Mouse (Mus musculus): ENCODE measurements around the gene Asb6.

Gene Asb6

GRCm38 (mm10) chr2:30795271-30795888, 34.8 kb downstream of the Asb6 start:
- no peak for DNase-seq

- peak; percentile 89 for DNase-seq
Observed at GRCm38 (mm10) chr2:30794179-30795108, 35.7 kb downstream of the Asb6 start.

GRCm38 (mm10) chr2:30792061-30792460, 38.1 kb downstream of the Asb6 start:
- no peak for DNase-seq

DNA sequence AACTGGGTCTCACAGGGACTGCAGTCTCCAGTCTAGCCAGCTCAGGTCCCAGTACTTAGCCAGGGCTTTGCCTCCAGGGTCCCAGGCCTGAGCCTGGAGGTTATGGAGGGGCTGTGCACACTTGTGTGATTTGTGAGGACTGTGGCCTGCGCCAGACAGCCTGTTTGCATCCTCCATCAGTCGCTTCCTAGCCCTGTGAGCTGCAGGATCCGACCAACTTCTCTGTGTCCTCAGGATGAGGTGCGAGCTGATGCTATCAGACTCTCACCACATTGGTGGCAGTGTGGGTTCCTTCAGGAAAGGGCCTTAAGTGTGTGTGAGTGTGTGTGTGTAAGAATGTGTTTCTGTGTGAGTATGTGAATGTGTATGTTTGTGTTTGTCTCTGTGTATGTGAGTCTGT, 42.7 kb downstream of the Asb6 start:
- no peak for DNase-seq

- no peak for DNase-seq
Observed at GRCm38 (mm10) chr2:30784078-30784994, 45.8 kb downstream of the Asb6 start.

DNA sequence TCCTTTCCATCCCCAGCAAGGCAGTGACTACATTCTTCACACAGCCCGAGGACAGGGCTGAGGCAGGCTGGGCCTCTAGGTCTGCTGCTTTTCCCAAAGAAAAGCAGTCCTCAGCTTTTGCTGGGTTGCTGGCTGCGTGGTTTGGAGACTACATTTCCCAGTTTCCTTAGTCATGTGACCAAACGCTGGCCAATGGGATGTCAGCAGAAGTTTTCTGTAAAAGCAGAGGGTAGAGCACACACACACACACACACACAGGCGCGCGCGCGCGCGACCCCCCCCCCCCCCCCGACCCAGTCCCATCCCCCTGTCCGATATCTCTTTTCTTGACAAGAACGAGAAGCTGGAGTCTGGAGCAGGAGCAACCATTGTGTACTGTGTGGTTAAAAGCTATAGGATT, 46.8 kb downstream of the Asb6 start:
- DNase-seq = peak; percentile 77

DNA sequence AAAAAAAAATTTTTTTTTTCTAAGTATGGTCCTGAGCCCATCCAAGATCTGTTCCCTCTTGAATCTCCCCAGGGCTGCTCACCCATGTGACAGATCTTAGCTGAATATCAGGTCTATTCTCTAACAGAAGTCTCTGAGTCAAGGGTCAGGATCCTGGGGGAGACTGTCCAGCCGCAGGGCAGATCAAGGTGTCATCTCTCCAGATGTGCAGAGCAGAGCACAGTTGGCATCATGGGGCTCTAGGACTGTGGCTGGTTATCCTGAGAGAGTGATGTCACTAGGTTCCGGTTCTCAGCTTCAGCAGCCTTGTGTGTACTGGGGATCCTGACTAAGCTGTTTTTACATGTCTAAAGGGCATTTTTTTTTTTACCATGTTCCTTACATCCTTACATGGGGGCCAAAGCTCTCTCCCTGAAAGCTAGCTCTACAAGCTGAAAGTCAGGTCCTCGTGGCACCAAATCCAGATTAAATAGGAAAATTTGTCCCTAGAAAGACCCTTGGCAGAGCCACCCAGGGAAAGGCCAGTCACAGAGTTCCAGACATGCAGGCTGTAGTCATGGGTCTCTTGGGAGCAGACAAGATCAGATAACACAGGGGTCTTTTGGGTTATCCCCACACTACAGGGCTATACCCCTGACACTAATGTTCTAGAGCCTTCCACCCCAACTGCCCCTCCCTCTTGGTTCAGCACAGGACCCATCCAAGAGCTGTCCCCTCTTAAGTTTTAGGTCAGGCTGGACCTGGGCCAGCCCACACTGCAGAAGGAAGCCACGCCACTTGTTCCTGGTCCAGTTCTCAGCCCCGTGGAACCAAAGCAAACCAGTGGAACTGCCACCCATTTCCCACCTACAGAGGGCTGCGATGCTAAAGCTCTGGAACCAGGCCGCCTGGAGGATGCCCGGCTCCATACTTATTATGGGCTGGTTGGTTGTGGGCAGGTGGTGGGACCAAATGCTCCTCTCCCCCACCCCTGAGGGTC, 47.5 kb downstream of the Asb6 start:
- DNase-seq = no peak

GRCm38 (mm10) chr2:30779241-30779640, 50.9 kb downstream of the Asb6 start:
- peak; percentile 87 for DNase-seq

GRCm38 (mm10) chr2:30778235-30778634, 51.9 kb downstream of the Asb6 start:
- DNase-seq = no peak

GRCm38 (mm10) chr2:30777266-30777665, 52.9 kb downstream of the Asb6 start:
- DNase-seq = no peak

DNA sequence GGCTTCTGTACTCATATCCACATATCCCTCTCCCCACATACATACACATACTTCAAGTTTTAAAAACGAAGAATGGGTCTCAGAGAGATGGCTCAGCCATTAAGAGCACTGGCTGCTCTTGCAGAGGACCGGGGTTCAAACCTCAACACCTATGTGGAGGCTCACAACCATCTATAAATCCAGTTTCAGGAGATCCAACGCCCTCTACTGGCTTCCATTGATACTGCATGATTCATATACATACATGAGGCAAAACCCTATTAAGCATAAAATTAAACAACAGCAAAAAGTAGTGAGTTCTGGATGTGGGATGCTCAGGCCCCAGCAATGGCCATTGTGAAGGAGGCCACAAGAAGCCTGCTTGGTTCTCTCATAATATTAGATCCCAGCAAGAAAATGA, 54.2 kb downstream of the Asb6 start:
- DNase-seq = no peak

GRCm38 (mm10) chr2:30773313-30774005, 56.7 kb downstream of the Asb6 start:
- peak; percentile 51 for DNase-seq

All from kidney, adult 11 months (tissue).